Mouse (Mus musculus): ENCODE measurements at regions not wholly inside any gene's neighbourhood (a gene's known extent, or its start where the extent isn't known, plus 50 kb on each side); places are given as distances from the start of the nearest gene placed in this dataset.

DNA sequence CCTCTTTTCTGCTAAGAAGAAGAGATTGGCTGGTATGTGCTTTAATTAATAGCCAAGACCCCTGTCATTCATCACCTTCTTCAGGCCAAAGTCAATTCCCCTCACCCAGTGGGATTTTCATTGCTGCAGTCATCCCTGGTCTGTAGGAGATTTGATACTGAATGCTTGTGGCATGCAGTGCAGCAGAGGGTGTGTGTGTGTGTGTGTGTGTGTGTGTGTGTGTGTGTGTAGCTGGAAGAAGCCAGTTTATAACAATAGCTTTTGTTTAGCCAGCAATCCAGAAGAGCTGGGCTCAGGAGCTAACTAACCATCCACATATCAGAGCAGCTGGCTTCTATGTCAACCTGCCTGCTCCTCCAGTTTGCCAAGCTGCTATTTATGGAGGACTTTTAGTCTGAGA, 1275.4 kb downstream of the Synb start:
- no peak for TF ChIP-seq HCFC1 (IDR thresholded peaks at IDR 0.05; ENCODE audit: borderline replicate concordance, insufficient read depth, low read length)
- no peak for TF ChIP-seq CHD2 (IDR thresholded peaks at IDR 0.05; ENCODE audit: low read depth, low read length)
- no peak for TF ChIP-seq ZC3H11A (IDR thresholded peaks at IDR 0.05; ENCODE audit: borderline replicate concordance, low read depth, low read length)

Data from ES-E14 (cell line).